Mouse (Mus musculus): ENCODE results near the gene Zfp42. TPM values are rescaled to one million over a fixed set of nuclear protein-coding genes. Genes with fewer than 3 reads are reported as not detected.

Zfp42 gene
- not detected in 2 replicates for polyA plus RNA-seq (2015; fragmentation: Nextera tagmentation; extraction: Ambion mirVana)

DNA sequence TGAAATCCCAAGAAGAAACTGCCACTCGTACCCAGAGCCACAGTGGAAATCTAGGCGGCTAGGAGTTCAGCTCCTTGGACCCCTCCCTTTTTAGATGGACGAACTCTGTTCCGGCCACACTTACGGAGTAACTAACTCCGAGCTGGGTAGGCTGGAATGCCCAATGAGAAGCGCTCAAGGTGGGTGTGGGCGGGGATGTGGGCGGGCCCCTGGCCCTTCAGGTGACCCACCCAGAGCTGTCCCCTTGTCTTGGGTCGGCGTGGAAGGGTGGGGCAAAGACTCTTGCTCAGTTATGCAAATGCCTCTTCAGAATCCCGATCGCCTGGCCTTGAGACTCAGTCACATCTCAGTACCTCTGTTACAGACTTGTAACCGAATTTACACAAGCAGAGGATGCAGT is at the start of gene Zfp42:
TSS of gene Zfp42 (minus strand) at position 85 of the 400 bp plus-strand sequence.

Other genes starting within 250 kb of the Zfp42 start
- not detected in 2 replicates for gene Triml1, start 165.5 kb downstream of the Zfp42 start, polyA plus RNA-seq (2015; fragmentation: Nextera tagmentation; extraction: Ambion mirVana)
- gene Triml2, start 126.4 kb downstream of the Zfp42 start, polyA plus RNA-seq (2015; fragmentation: Nextera tagmentation; extraction: Ambion mirVana), result not detected in 2 replicates
- not detected in 2 replicates for gene Adam26b, start 221.1 kb upstream of the Zfp42 start, polyA plus RNA-seq (2015; fragmentation: Nextera tagmentation; extraction: Ambion mirVana)